8 mouse cellular contexts compared by ENCODE assay signal in the genomic region with DNA sequence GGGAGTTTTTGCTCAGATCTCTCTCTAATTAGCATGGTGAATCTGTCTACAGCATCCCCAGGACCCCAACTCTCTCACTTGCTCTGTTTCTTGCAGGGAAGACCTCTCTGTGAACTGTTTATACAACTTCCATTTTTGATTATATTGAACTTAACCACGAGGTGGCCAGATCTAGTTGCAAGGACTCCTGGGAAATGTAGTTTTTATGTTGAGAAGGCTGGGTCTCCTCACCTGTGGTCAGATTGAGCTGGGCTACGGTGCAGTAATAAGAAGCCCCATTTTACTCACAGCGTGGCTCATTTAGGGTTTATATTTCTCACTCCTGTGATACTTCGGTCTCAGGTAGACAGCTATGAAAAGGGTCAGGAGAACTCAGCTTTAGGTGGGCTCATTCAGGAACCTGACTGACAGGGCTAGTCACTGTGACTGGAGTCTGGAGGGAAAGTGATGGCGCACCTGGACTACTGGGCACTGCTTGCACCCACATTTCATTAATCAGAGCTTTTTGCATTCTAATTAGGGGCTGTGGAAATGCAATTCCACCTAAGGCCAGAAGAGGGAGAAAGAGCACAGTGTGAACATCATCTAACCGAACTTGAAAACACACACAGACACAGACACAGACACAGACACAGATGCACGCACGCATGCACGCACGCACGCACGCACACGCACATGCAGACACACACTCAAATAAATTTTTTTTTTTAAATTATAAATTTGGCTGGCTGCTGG. TPM values are rescaled to one million over a fixed set of nuclear protein-coding genes. Genes with fewer than 3 reads are reported as not detected.
DNase-seq lines count a peak whose midpoint lies in the region; ATAC-seq and TF ChIP-seq lines count a peak whose summit lies in the region.

No protein-coding gene starts in this region.

- TF ChIP-seq POLR2A in cerebellum, adult 2 months (IDR thresholded peaks at IDR 0.05; ENCODE audit: borderline replicate concordance, insufficient read depth, low read length): no peak

- ATAC-seq in cerebellum, adult (ENCODE audit: insufficient number of reproducible peaks, low FRiP score, low TSS enrichment): no peak
- ATAC-seq in hindbrain, embryonic 15.5 days (ENCODE audit: low FRiP score, low read depth): peak; percentile 64

- WGBS in cerebellum, adult 2 months: 43% methylated on average over 13 of the region's 13 CpGs
- WGBS in hindbrain, embryonic 15.5 days: 48% methylated on average over 13 of the region's 13 CpGs

- H3K36me3 ChIP-seq in hindbrain, embryonic 15.5 days: no peaks in the 10 kb centered on the region
- H3K36me3 ChIP-seq in splenic B cell, adult 2 months (ENCODE audit: control insufficient read depth, insufficient read depth, low read length, poor library complexity, severe bottlenecking): no peaks in the 10 kb centered on the region

- no peaks in the 10 kb centered on the region for H3K27me3 ChIP-seq in cerebellum, adult 2 months (ENCODE audit: control insufficient read depth, insufficient read depth, low read length)
- H3K27me3 ChIP-seq in hindbrain, embryonic 15.5 days: no peaks in the 10 kb centered on the region
- no peaks in the 10 kb centered on the region for H3K27me3 ChIP-seq in splenic B cell, adult 2 months (ENCODE audit: control insufficient read depth, insufficient read depth, low read length, poor library complexity, severe bottlenecking)

- no peak overlapping the region for H3K4me2 ChIP-seq in hindbrain, embryonic 15.5 days

- no peak overlapping the region for H3K27ac ChIP-seq in cerebellum, adult 2 months (ENCODE audit: insufficient read depth, low read length)
- H3K27ac ChIP-seq in hindbrain, embryonic 15.5 days (replicated peaks): no peak overlapping the region

- no peaks in the 10 kb centered on the region for H3K9me3 ChIP-seq in hindbrain, embryonic 15.5 days

- peak; percentile 12 to 13 for DNase-seq in cerebellum, adult 2 months
- peak; percentile 81 for DNase-seq in CD4-positive, CD25-positive, alpha-beta regulatory T cell, adult 2 months (ENCODE audit: low read depth, low spot score)
- DNase-seq in embryo, embryonic 10 days (ENCODE audit: low spot score): peak; percentile 60
- DNase-seq in layer of hippocampus, postnatal 10 days (ENCODE audit: low spot score in 2 of 2): peak; percentile 58 to 65
- peak; percentile 47 for DNase-seq in mesoderm, embryonic 11.5 days (ENCODE audit: low read depth, low spot score)
- peak; percentile 83 for DNase-seq in splenic B cell, adult 2 months (ENCODE audit: low read depth, low spot score)

- no peak overlapping the region for H3K9ac ChIP-seq in hindbrain, embryonic 15.5 days

- no peak overlapping the region for H3K4me3 ChIP-seq in cerebellum, adult 2 months (replicated peaks; ENCODE audit: insufficient read depth, low read depth, low read length)
- H3K4me3 ChIP-seq in hindbrain, embryonic 15.5 days: no peak overlapping the region

- peak; percentile 48 for TF ChIP-seq CTCF in cerebellum, adult 2 months (IDR thresholded peaks at IDR 0.05; ENCODE audit: borderline replicate concordance, insufficient read depth, low read depth, low read length)

- no peaks in the 10 kb centered on the region for H3K4me1 ChIP-seq in cerebellum, adult 2 months (ENCODE audit: control insufficient read depth, insufficient read depth, low read length)
- no peaks in the 10 kb centered on the region for H3K4me1 ChIP-seq in hindbrain, embryonic 15.5 days (replicated peaks)

RNA-seq across cellular contexts. Expression of gene Ceacam19, which starts 11.7 kb away (rescaled TPM):
- not detected in 2 replicates for polyA plus RNA-seq in cerebellum, adult 2 months (2012; rRNA removed)
- polyA plus RNA-seq in hindbrain, embryonic 15.5 days (2015; fragmentation: Nextera tagmentation; extraction: Ambion mirVana): not detected in 2 replicates
- total RNA-seq in layer of hippocampus, postnatal 10 days (2021): not detected

RNA-seq across cellular contexts. Expression of gene Ceacam16, which starts 15.0 kb away (rescaled TPM):
- polyA plus RNA-seq in cerebellum, adult 2 months (2012; rRNA removed): 0.21 and 0.74 TPM in 2 replicates
- 0.92 and 2.0 TPM in 2 replicates for polyA plus RNA-seq in hindbrain, embryonic 15.5 days (2015; fragmentation: Nextera tagmentation; extraction: Ambion mirVana)
- not detected for total RNA-seq in layer of hippocampus, postnatal 10 days (2021)

RNA-seq across cellular contexts. Expression of gene Gm19345, which starts 24.3 kb away (rescaled TPM):
- polyA plus RNA-seq in cerebellum, adult 2 months (2012; rRNA removed): 6.9 and 8.2 TPM in 2 replicates
- polyA plus RNA-seq in hindbrain, embryonic 15.5 days (2015; fragmentation: Nextera tagmentation; extraction: Ambion mirVana): 15.7 and 17.1 TPM in 2 replicates
- 1 to 10 TPM; 5.1 to 5.4 TPM for total RNA-seq in layer of hippocampus, postnatal 10 days (2021)

RNA-seq across cellular contexts. Expression of gene Pvr, which starts 44.8 kb away (rescaled TPM):
- 7.4 and 7.5 TPM in 2 replicates for polyA plus RNA-seq in cerebellum, adult 2 months (2012; rRNA removed)
- 9.6 and 10.0 TPM in 2 replicates for polyA plus RNA-seq in hindbrain, embryonic 15.5 days (2015; fragmentation: Nextera tagmentation; extraction: Ambion mirVana)
- total RNA-seq in layer of hippocampus, postnatal 10 days (2021): 10 to 100 TPM; 11.9 TPM

RNA-seq across cellular contexts. Expression of gene Bcl3, which starts 53.5 kb away (rescaled TPM):
- 0.80 and 0.84 TPM in 2 replicates for polyA plus RNA-seq in cerebellum, adult 2 months (2012; rRNA removed)
- polyA plus RNA-seq in hindbrain, embryonic 15.5 days (2015; fragmentation: Nextera tagmentation; extraction: Ambion mirVana): 0.92 and 1.4 TPM in 2 replicates
- under 1 TPM; 0.85 to 0.87 TPM for total RNA-seq in layer of hippocampus, postnatal 10 days (2021)

Comparison
In these comparisons a context has a peak if more than half of its experiments do, and no peak if none do; other contexts are left out.
1. DNase-seq: peak in every context shown above with its lines; median percentile 83 in splenic B cell, adult 2 months; 81 in CD4-positive, CD25-positive, alpha-beta regulatory T cell, adult 2 months; 62 in layer of hippocampus, postnatal 10 days; 60 in embryo, embryonic 10 days; 47 in mesoderm, embryonic 11.5 days; 12 in cerebellum, adult 2 months.